In genomic region chr5:32459882-32460751, GRCm38 (mm10) we compare ENCODE assay signal across 8 mouse cellular contexts. TPM values are rescaled to one million over a fixed set of nuclear protein-coding genes. Genes with fewer than 3 reads are reported as not detected.
A peak's percentile ranks its signal among the peaks of the same experiment; 100 is the strongest.
DNase-seq lines count a peak whose midpoint lies in the region; ATAC-seq and TF ChIP-seq lines count a peak whose summit lies in the region.

No protein-coding gene starts in this region.

- H3K9me3 ChIP-seq in lung, postnatal 0 days (ENCODE audit: low read length), result no peaks in the 10 kb centered on the region

- no peak for TF ChIP-seq POLR2A in cortical plate, adult 2 months (IDR thresholded peaks at IDR 0.05; ENCODE audit: extremely low read depth, insufficient read depth, low read length)

- TF ChIP-seq CTCF in cortical plate, adult 2 months (IDR thresholded peaks at IDR 0.05; ENCODE audit: extremely low read depth, insufficient read depth, low read length), result no peak; the same call in 1 of the 2 replicates
- peak; percentile 64 for TF ChIP-seq CTCF in lung, postnatal 0 days (IDR thresholded peaks at IDR 0.05)

- no peak for ATAC-seq in lung, postnatal 0 days

- peak overlapping the region; percentile 97 for H3K9ac ChIP-seq in lung, postnatal 0 days (replicated peaks; ENCODE audit: low read depth)

- 1% methylated on average over 19 of the region's 19 CpGs for WGBS in lung, postnatal 0 days

- H3K4me2 ChIP-seq in lung, postnatal 0 days (replicated peaks; ENCODE audit: low read depth, low read length), result peak overlapping the region; percentile 60

- no peaks in the 10 kb centered on the region for H3K27me3 ChIP-seq in lung, postnatal 0 days (replicated peaks; ENCODE audit: insufficient read depth, low read length)

- H3K4me1 ChIP-seq in cortical plate, adult 2 months (ENCODE audit: control insufficient read depth, insufficient read depth, low read length), result peaks cover 3% of the 10 kb centered on the region; the same call in 1 of the 2 replicates
- H3K4me1 ChIP-seq in lung, postnatal 0 days (ENCODE audit: insufficient read depth, low read depth, low read length), result 0 out of 2 replicates have a peak, but pooled peaks cover 3% of the 10 kb centered on the region

- peak; percentile 58 for DNase-seq in urinary bladder, postnatal 14 days (ENCODE audit: low spot score)
- DNase-seq in urinary bladder, adult 2 months (ENCODE audit: low spot score), result no peak
- peak; percentile 58 for DNase-seq in heart, adult 8-10 months (ENCODE audit: low spot score)
- DNase-seq in kidney, adult 8-10 months, result peak; percentile 51 to 60
- peak; percentile 81 for DNase-seq in lung, postnatal 0 days (ENCODE audit: low spot score)
- peak; percentile 39 for DNase-seq in spleen, adult 12 weeks (ENCODE audit: low spot score)
- no peak for DNase-seq in T-cell, adult 2 months (ENCODE audit: low spot score)

- no peak for TF ChIP-seq EP300 in lung, postnatal 0 days (IDR thresholded peaks at IDR 0.05)

- H3K27ac ChIP-seq in cortical plate, adult 2 months (ENCODE audit: insufficient read depth, low read length), result peak overlapping the region; percentile 99
- H3K27ac ChIP-seq in lung, postnatal 0 days (ENCODE audit: low read length), result peak overlapping the region; percentile 99

- no peaks in the 10 kb centered on the region for H3K36me3 ChIP-seq in lung, postnatal 0 days (ENCODE audit: insufficient read depth, low read length)

- H3K4me3 ChIP-seq in cortical plate, adult 2 months (ENCODE audit: insufficient read depth, low read length), result peak overlapping the region; percentile 100
- H3K4me3 ChIP-seq in lung, postnatal 0 days (ENCODE audit: low read depth, low read length), result peak overlapping the region; percentile 97

RNA-seq across cellular contexts. Expression of gene Ppp1cb, which starts 1.5 kb away (rescaled TPM):
- 446 and 557 TPM in 2 replicates for polyA plus RNA-seq in urinary bladder, adult 2 months (2012; rRNA removed)
- 241 and 252 TPM in 2 replicates for polyA plus RNA-seq in cortical plate, adult 2 months (2012; rRNA removed)
- total RNA-seq in heart, adult 8-10 months (2022), result 100 to 1,000 TPM; 400 to 449 (median 432) TPM
- polyA plus RNA-seq in lung, postnatal 0 days (2015; fragmentation: Nextera tagmentation; extraction: Ambion mirVana), result 159 and 165 TPM in 2 replicates

Comparison
In these comparisons a context has a peak if more than half of its experiments do, and no peak if none do; other contexts are left out.
1. DNase-seq: peak in urinary bladder, postnatal 14 days (single experiment), heart, adult 8-10 months (single experiment), kidney, adult 8-10 months (2 of 2), lung, postnatal 0 days (single experiment) and spleen, adult 12 weeks (single experiment); none in urinary bladder, adult 2 months (single experiment) and T-cell, adult 2 months (single experiment).